Mouse (Mus musculus) adrenal gland, postnatal 36 days (tissue): Measurements from ENCODE around the gene Mif. TPM values are rescaled to one million over a fixed set of nuclear protein-coding genes. Genes with fewer than 3 reads are reported as not detected.
"Not testable (repeated sequence)": the region's sequence is repeated elsewhere in the genome, so short reads cannot be mapped to it uniquely, and the experiment has no call there.

Experiments
- DNase-seq, 2 experiments: peaks; one replicate each; pipeline ENCODE4 v3.0.0; 2021; ENCODE audit warnings: mixed read lengths in 1 of 2
- long read RNA-seq, 2 experiments: library from polyadenylated mRNA; stranded (forward); transcript quantifications; one replicate each; pipeline ENCODE4 v2.0.0; 2021; ENCODE audit warnings: borderline sequencing depth in 2 of 2
- total RNA-seq, 2 experiments: library from RNA; stranded (reverse); gene quantifications; 2 replicates each; pipeline ENCODE4 v1.2.3; 2021

Mif gene
- 100 to 1,000 TPM; 313 to 319 TPM for total RNA-seq
- long read RNA-seq, experiment 1, transcript Mif-201 (3 exons, 544 nt), result major isoform, 292 of 305 reads
- long read RNA-seq, experiment 1, partial matches to known transcripts, result 9 of 305 reads
- long read RNA-seq, experiment 1, other reads (novel, unspliced or antisense), result 1 of 305 reads
- long read RNA-seq, experiment 2, transcript Mif-201 (3 exons, 544 nt), result major isoform, 140 of 141 reads
- long read RNA-seq, experiment 2, partial matches to known transcripts, result 0 of 141 reads
- long read RNA-seq, experiment 2, other reads (novel, unspliced or antisense), result 0 of 141 reads

DNA sequence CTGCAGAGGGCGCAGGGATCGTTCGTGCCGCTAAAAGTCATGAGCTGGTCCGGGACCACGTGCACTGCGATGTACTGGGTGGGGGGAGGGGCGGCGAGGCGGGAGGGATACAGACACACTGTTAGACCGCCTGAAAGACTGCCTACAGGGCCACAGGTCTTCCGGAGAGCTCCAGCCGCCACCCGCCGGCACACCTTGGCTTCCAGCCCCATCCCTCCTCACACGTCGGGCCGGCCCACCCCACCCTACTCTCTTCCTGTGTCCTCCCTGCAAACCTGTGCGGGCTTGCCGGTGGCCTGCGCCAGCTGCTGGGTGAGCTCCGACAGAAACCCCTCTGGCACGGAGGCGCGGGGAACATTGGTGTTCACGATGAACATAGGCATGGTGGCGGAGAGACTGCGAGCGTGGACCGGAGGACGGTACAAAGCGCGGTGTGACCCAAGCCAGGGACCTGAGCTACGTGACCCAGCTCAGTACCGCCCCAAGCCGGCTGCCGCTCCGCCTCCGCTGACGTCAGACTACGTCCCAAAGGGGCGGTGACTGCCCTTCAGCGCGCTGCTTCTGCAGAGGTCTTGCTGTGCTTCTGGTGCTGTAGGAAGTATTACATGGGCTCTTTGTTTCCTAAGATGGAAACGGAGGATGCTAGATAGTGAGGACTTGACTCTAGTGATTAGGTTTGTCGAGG lies at the start of gene Mif:
Gene Mif, minus strand, starts transcription at position 455 of the 685 bp plus-strand sequence.
- DNase-seq, result peak; percentile 92

DNA sequence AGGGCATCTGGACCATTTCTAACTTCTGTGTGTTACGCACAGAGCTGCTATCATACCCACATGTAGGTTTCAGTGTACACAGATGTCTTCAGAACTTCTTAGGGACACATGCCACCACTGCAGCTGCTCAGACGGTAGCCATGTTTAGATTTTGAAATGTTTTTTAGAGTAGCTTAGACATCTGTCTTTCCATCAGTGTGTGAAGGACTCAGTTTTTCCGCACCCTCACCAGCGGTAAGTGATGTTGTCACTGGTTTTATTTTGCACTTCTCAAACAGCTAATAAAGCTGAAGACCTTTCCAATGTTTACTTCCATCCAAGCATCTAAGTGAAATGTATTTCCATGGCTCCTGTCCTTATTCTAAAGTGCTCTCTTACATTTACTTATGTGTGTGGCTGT lies 46.8 kb upstream of the Mif start:
- DNase-seq, result no peak

- DNase-seq, result no peak
Observed at GRCm38 (mm10) chr10:75904391-75904790, 44.4 kb upstream of the Mif start.

DNA sequence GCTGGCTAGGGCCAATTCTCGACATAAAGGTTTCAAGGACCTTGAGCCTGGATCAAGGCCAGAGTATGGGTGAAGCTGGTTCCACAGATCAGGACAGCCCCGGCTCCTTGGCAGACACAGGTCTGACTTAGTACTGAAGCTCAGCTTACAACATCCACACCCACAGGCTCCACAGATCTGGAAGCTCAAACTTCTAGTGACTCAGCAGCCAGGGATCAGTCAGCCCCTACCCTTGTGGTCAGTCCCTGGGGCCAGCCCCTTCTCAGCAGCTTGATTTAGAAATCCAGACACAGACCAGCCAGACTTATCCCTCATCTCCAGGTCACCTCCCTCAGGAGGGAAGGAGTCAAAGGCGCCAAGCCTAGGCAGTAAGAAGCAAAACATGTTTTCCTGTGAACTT lies 38.8 kb upstream of the Mif start:
- DNase-seq, result peak; percentile 74 to 80

DNA sequence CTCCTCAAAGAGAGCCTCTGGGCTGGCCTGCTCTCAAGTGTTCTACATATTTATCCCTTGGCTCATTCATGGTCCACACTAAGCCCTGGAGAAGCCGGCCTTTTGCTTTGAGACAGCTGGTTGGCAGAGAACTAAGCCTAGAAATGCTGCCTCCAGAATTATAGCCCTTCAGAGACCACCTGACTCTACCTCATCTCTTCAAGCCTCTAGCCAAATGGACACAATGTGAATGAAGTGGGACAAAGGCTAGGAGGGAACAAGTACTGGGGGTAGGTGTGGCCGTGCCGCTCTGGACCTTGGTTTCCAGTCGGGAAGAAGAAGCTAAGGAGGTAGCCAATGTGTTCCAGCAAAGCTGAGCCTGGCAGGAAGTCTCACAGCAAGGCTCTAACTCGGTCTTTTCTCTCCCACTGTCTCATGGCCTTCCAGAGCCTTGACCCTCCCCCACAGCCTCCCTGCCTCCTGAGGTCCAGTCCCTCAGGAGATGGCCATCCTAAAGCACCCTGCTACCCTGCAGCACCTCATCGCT lies 38.1 kb upstream of the Mif start:
- peak; percentile 24 to 44 for DNase-seq

DNA sequence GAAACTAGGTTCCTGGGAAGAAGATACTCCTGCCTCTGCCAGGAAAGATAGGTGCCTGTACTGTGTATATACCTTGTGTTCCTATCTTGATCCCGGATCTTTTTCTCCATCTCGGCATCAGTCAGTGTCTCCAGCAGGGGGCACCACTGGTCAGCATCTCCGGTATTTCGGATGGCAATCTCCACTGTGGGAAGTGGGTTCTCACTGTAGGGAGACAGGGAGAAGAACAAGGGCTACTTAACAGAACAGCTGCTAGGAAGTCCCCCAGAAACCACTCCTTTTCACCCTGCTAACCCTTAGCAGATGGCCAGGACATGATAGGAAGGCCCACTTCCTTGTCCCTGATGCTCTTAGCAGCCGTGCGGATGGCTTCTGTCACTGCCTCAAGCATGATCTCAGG lies 37.3 kb upstream of the Mif start:
- peak; percentile 76 to 88 for DNase-seq

DNA sequence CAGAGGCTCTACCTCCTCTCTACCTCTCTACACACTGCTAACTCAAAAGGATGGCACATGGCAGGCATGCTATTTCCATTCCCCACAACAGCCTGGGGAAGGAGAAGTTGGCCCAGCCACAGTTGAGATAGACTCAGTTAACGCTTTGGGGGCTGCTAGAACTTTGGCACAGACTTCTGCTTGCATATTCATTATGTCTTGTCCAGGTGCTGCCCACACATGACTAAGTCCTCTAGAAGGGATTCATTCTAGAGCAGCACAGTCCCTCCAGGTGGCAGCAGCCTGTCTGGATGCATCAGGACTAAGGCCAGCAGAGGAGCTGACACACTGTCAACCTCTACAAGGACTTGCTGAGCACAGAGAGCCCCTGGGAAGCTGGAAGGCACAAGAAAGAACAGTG lies 36.2 kb upstream of the Mif start:
- no peak for DNase-seq

- DNase-seq, result no peak
Observed at GRCm38 (mm10) chr10:75895730-75896129, 35.7 kb upstream of the Mif start.

- no peak for DNase-seq
Observed at GRCm38 (mm10) chr10:75894601-75895000, 34.6 kb upstream of the Mif start.

- peak; percentile 95 for DNase-seq
Observed at GRCm38 (mm10) chr10:75893089-75893750, 33.2 kb upstream of the Mif start, which contains the start of gene Derl3. Gene Derl3 (plus strand): TSS chr10:75893413.

- no peak for DNase-seq
Observed at GRCm38 (mm10) chr10:75889406-75890153, 29.5 kb upstream of the Mif start.

DNA sequence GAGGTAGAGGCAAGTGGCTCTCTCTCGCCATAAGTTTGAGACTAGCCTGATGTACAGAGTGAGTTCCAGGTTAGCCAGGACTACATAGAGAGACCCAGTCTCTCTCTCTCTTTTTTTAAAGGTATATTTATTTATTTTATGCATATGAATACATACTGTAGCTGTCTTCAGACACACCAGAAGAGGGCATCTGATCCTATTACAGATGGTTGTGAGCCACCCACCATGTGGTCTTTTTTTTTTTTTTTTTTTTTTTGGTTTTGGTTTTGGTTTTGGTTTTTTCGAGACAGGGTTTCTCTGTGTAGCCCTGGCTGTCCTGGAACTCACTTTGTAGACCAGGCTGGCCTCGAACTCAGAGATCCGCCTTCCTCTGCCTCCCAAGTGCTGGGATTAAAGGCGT lies 27.5 kb upstream of the Mif start:
- not testable (repeated sequence) for DNase-seq

- no peak for DNase-seq
Observed at GRCm38 (mm10) chr10:75884742-75885141, 24.7 kb upstream of the Mif start.

DNA sequence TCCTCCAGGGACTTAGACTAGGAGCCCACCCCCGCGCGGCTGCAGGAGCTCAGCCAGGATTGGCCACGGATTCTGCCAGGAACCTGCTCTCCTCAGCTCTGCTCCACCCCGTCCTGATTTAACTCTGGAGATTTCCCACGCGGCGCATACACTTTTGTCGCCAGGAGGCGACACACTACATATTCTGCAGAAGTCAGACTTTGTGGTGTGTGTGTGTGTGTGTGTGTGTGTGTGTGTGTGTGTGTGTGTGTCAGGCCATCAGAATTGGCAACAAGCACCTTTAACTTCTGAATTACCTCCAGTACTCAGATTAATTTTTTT lies 23.2 kb upstream of the Mif start:
- peak; percentile 77 to 83 for DNase-seq

DNA sequence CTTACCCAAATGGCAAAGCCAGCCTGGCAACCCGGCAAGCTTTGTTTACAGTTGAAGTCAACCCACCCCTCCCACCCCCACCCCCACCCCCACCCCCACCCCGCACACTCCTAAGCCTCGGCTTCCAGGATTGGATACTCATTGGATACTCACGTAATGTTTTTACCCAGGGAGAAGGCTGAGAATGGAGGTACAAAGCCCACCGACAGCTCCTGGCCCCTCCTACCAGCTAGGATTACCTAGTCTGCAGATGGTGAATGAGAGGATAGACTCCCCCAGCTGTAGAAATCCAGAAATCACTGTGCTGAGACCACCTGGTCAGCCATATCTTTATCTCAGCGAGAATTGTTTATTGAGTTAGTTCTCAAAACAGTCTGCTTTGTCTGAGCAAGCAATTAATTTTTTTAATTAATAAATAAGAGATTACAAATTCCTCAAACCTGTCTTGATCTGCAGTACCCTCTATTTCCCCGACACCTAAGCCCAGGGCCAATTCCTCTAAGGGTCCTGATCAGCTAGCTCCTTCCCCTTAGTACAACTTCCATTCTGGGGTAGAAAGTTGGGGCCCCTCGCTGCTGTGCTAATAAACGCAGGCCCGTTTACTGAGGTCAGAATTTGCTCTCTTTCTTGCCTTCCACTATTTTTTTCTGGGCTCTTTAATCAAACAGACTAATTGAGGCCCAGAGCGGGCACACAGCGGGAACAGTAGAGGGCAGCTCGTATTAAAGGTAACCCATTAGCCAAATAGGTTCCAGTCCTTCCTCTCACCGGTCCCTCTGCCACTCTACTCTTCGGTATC lies 22.6 kb upstream of the Mif start:
- no peak for DNase-seq

GRCm38 (mm10) chr10:75881578-75882432 lies 21.8 kb upstream of the Mif start:
- no peak for DNase-seq

- DNase-seq, result peak; percentile 69 to 72
Observed at GRCm38 (mm10) chr10:75880771-75881577, 20.9 kb upstream of the Mif start.

- DNase-seq, result no peak
Observed at GRCm38 (mm10) chr10:75880351-75880750, 20.3 kb upstream of the Mif start.

- no peak for DNase-seq
Observed at GRCm38 (mm10) chr10:75878836-75879235, 18.8 kb upstream of the Mif start.
